Mouse (Mus musculus) CD4-positive, CD25-positive, alpha-beta regulatory T cell, adult 2 months (primary cell): Measurements from ENCODE around the gene Slc4a8.

Experiments used
- DNase-seq: peaks from one replicate; pipeline ENCODE4 v3.0.0-alpha.2; 2012; ENCODE audit warnings: low read depth, low spot score

Gene Slc4a8

DNA sequence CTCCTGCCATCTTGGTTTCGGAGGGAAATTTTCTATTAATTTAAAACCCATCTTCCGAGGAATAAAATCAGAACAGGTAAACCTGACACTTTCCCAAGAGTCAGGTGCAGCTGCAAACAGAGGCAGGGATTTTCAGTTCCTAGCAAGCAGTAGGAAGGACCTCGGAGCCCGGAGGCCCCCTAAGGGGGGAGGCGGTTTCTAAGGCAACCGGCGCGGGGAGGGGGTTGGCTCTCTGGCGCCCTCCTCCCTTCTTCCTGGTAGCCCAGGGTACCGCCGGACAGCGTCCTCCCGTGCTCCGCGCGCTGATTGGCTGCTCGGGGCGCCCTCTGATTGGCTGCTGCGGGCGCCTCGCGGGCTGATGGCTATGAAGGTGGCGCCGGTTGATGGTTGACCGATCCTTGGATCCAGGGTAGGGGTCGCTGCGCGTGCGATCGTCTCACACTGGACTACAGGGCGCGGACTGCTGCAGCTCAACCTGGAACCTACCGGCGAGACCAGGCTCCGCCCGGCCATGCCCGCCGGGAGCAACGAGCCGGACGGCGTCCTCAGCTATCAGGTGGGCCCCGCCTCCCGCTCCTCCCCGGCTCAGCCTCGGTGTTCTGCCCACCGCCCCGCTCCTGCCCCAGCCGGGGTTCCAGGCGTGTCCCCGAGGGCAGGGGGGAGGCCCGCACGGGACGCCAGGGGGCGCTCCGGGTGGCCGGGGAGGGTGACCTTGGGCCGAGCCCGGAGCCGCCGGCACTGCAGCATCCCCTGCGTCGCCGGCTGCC, at the start of gene Slc4a8:
Gene Slc4a8 (plus strand): TSS at position 329 of the 767 bp plus-strand sequence.
- peak; percentile 92 for DNase-seq

- DNase-seq, result no peak
Observed at GRCm38 (mm10) chr15:100714470-100714869, 47.1 kb upstream of the Slc4a8 start.

- DNase-seq, result no peak
Observed at GRCm38 (mm10) chr15:100715399-100715993, 46.1 kb upstream of the Slc4a8 start.

- no peak for DNase-seq
Observed at GRCm38 (mm10) chr15:100717933-100718332, 43.6 kb upstream of the Slc4a8 start.

DNA sequence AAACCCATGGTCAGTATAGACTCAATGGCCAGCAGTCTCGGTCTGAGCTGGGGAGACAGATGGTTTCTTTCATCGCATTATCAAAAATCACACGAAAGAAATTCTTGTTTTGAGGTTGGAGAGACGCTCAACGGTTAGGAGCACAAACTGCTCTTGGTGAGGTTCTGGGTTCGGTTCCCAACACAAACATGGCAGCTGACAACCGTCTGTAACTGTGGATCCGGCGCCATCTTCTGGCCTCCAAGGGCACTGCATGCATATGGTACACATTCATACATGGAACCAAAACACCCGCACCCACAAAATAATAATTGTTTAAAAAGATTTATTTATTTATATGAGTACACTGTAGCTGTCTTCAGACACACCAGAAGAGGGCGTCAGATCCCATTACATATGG, 43.0 kb upstream of the Slc4a8 start:
- DNase-seq, result peak; percentile 66

- DNase-seq, result no peak
Observed at GRCm38 (mm10) chr15:100719217-100719616, 42.3 kb upstream of the Slc4a8 start.

DNA sequence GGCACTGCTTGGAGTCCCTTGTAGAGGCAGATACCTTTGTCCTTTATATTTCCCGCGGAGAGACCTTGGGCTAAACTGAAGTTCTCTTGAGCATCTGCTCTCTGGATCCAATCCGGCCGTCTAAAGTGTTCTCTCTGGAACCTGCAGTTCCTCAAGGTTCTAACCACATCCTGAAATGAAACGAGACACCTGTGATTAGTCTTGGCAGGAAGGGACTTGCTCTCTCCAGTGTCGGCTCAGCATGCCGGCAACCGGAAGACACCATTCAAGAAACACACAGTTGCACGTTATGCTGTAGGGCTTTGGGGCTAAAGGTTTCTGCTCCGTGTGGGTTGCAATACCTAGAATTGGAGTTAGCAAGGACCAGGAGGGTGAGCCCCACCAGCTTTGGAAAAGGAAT, 41.5 kb upstream of the Slc4a8 start:
- peak; percentile 79 for DNase-seq

DNA sequence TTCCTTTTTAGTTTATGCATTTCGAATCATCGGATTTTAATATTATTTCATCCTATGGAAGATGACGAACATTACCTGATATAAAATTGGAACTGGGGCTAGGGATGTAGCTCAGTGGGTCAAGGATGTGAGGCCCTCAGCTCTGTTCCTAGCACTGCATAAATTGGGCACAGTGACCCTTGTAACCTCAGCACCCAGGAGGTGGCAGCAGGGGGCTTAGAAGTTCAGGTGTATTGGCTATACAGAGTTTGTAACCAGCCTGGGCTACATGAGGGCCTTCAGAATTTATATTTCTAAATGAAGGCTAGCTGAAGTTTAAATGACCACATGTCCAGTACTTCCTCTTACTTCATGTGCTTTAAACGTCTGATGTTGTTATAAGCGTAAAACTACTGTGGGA, 40.1 kb upstream of the Slc4a8 start:
- DNase-seq, result no peak

- no peak for DNase-seq
Observed at GRCm38 (mm10) chr15:100722026-100722425, 39.5 kb upstream of the Slc4a8 start.

GRCm38 (mm10) chr15:100722564-100722963, 39.0 kb upstream of the Slc4a8 start:
- no peak for DNase-seq

GRCm38 (mm10) chr15:100723505-100723904, 38.0 kb upstream of the Slc4a8 start:
- peak; percentile 78 for DNase-seq

DNA sequence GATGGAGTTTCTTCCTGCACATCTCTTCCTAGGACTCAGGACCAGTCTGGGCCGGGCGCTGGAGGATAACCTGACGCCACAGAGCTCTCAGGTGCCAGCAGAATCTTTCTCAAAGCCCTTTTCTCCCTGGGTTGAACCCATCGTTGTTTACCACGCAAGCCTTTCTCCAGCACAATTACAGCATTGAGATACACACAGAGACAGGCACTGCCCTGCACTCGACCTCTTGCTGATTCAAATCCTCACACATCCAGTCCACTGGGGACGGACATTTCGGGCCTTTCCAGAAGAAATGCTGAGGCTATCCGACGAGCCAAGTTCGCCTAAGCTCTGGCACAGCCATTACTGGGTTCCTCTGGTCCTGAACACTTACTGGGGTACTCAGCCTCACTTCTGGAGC, 34.8 kb upstream of the Slc4a8 start:
- DNase-seq, result no peak

DNA sequence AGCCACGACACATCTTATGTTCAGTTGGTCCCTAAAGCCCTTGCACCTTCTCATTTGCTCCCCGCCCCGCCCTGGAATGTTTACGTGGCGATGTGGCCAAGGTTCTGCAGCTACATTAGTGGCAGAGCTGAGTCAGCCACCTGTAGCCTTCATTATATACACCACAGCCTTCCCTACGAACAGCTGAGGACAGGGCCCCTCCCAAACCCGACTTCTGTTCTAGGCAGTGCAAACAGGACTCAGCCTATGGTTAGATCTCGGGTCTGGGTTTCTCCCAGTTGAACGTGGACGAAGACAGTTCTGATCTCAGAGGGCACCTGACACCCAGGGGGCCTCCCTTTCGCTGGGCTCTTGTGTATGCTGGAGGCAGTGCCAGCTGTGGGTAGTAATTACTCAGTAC, 33.7 kb upstream of the Slc4a8 start:
- DNase-seq, result peak; percentile 65

GRCm38 (mm10) chr15:100728586-100728985, 33.0 kb upstream of the Slc4a8 start:
- DNase-seq, result peak; percentile 53

DNA sequence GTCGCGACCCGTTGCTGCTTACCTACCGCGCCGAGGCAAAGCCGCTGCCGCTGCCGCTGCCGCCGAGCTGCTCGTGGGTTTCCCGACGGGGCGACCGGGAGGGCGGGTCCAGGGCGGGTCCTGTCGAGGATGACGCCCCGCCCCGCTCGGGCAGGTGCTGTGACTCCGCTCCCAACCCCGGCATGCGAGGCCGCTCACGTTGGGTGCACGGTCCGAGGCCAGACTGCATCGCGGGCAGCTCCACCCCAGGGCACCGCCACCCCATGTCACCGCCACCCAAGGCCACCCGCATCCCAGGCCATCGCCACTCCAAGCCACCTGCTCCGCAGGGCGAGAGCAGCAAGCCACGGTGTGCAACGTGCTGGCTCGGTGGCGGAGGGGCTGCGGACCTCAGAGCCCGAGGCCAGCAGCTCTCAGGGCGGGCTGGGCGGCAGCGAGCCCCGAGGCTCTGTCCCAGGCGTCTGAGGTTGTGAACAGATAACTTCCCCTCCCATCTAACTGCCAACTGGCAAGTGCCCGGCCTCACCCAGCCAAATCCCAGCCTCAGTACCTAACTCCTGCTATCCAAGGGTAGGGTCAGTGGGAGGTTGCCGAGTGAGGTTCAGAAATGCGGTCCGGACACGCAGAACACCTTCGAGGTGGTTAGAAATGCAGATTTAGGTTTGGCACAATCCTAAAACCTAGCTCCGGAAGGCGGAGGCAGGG, 32.1 kb upstream of the Slc4a8 start, which contains the start of gene Galnt6:
Gene Galnt6 (minus strand): TSS at position 96 of the 705 bp plus-strand sequence.
- DNase-seq, result peak; percentile 90

DNA sequence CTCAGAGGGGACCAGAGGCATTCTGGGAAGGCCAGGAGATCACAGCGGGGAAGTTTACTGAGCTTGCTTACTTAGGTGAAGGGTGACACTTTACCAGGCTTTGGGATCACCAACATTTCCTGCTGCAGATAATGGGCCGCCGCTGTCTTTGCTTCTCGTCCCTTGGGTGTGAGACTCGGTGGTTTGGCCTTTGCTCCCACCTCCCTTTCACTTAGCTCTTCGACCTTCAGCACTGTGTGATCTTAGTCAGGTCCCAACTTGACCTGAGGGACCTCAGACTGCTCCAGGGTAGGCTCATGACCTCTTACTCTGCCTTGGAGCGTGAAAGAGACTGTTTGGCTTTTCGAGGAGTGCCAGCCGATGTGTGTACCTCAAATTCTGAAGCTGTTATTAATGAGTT, 30.5 kb upstream of the Slc4a8 start:
- no peak for DNase-seq

DNA sequence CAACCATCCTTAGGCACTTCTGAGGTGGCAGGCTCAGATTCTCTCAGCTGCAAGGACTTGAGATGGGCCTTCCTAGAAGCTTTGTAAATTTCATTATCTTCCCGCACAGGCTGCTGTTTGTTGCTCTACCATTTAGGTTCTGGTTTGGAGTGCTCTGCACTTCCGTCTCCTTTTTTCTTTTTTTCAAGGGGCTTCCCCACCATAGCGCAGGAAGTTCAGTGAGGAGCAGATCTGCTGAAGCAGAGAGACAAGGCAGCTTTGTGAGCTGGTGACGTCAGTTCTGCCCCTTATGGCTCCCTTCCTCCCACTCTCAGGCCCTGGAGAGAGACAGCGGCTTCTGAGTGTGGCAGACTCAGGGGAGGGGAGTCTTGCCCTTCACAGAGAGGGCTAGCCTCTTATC, 29.0 kb upstream of the Slc4a8 start:
- peak; percentile 91 for DNase-seq

DNA sequence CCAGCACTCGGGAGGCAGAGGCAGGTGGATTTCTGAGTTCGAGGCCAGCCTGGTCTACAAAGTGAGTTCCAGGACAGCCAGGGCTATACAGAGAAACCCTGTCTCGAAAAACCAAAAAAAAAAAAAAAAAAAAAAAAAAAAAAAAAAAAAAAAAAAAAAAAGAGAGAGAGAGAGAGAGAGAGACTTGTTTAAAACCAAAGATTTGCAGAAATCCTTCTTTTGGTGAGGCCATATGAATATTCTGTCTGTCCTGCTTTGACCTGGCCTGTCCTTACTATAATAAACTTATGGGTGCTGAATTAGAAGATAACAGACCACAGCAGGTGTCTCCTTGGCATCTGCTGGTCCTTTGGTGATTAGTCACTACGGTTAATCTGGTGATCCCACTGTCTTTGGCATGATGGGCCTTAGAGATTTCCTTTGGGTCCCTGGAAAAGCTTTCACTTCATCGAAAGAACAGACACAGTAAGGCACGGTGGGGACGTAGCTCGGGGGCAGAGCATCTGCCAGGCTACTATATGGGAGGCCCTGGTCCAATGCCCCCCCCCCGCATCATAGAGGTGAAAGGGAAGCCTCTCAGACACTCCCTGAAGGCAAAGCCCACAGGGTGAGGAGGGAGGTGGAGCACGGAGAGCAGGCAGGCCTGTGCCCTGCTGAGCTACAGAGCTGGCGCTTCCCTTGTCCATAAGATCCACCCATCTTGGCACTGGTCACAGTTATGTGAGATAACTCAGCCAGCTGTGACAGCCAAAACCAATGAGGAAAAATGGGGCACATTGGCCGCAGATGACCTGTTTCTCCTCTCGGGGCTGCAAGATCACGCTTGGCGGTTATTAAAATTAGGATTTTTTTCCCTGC, 26.2 kb upstream of the Slc4a8 start:
- no peak for DNase-seq

GRCm38 (mm10) chr15:100735953-100736300, 25.6 kb upstream of the Slc4a8 start:
- peak; percentile 37 for DNase-seq

DNA sequence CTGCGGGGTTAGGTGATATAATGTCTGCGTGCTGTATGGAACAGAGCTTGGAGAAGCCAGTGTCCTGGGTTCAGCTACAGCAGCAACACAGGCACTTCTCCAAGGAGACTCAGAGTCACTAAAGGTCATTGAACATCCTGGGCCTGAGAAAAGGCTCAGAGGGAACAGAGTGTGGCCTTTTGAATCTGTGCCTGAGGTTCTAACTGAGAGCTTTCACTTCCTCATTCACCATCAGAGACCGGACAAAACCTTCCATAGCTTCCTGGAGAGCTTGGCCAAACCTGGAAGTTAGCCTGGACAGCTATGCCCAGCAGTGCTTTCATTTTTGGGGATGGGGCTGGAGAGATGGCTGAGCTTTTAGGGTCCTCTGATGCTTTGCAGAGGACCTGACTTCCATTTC, 23.9 kb upstream of the Slc4a8 start:
- DNase-seq, result no peak

DNA sequence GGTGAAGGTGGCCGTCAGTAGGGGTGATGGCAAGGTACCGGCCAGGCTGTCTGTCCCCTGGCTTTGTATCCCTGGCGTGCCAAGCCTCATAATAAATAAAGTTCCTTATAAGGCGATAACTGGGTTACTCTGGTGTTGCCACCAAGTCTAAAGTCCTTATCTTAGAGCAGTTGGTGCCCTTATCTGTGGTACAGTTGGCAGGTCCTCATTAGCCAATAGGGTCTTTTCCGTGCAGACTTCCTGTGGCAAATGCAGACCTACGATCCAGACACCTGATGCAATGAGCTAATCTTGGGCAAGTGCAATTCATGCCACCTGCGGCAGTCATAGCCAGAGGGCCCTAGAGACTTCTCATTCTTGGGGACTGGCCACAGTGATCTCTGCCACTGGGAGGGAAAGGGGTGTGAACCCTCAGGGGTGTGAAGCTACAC, 23.2 kb upstream of the Slc4a8 start:
- peak; percentile 36 for DNase-seq

DNA sequence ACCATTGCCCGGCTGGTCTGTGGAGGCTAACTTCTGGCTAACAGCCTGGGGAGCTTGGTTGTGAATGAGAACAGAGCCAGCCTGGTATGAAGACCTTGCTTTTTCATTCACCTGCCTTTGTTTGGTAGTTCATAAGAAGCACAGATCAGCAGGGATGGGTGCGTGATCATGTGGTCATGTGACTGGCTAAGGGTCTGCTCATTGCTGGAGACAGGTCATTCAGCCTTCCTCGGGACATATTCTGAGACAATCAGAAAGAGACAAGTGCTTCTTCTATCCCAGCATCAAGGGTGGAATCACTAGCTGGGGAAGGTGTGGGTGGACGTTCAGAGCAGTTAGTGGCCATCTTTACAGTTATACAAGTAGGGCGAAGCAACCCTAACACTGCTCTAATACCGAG, 22.1 kb upstream of the Slc4a8 start:
- DNase-seq, result no peak
